Mouse (Mus musculus) T-helper 17 cell (primary cell): ENCODE measurements around the gene Agps.

ENCODE experiments used
- in situ Hi-C, 2 experiments: fragments of 300-600 bp; cut with MboI, MseI; formaldehyde crosslinking; loops; 1 replicate in 1 of 2; 2 replicates in 1 of 2; pipeline ENCODE4 v1.15.1; 2025; ENCODE audit warnings: high pct_unique_total_duplicates in 2 of 2

The Agps gene

DNA sequence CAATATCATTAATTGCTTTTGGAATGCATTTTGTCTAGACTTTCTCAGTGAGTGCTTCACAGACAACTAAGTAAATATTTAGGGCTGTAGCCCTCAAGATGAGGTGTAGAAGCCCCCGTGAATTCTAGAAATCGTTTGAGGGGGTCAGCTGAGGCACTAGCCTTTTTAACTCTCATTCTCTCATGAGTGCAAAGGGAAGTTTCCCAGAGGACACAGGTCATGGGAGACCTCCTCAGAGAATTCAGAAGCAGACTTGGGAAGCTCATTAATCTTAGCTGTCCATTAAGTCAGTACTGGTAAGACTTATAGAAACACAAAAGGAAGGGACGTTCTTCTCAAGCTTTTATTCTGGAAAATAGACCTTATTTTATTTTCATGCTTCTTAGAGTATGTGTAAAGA lies 7.1 kb upstream of the Agps start:
- in situ Hi-C loops = no loop called here

DNA sequence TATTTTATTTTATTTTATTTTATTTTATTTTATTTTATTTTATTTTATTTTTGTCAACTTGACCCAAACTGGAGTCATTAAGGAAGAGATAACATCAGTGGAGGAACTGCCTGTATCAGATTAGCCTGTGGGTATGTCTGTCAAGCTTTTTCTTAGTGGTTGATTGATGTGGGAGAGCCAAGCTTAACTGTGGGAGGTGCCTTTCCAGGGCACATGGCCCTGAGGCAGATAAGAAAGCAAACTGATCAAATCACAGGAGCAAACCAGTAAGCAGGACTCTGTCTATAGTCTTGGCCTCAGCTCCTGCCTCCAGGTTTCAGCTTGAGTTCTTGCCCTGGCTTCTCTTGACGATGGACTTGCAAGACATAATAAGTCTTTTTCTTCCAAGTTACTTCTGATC lies 6.4 kb upstream of the Agps start:
- in situ Hi-C loops = no loop called here

DNA sequence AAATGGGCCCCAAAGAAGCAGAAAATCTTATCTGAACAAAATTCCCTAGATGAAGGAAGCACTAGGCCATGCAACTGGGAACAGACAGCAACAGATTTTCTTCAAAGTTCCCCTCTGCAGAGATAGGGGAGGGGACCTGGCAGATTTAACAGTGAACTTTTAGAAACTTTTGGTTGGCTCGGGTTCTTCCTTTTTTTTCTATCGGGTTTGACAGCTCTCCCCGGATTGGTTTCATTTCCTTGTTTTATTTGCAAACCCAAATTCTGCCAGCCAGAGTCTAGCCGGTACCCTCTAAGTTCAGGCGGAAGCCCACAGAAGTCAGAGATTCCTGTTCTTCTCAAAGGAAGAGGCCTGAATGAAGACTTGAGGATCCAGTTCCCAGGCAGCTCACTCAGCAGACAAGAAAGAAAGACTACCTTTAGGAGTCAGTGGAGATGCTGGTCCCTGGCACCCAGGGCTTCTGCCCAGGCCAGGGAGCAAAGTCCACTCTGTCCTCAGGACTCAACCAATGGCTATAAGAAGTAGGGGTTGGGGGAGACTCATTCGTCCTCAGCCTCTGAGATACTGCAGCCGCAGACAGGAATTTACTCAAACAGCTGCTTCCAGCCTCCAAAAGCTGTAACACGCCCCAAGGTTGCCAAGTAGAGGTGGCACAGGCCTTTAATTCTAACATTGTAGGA lies 2.9 kb upstream of the Agps start:
- in situ Hi-C loops = no loop called here

GRCm38 (mm10) chr2:75830233-75830632 lies 1.7 kb upstream of the Agps start:
- in situ Hi-C loops = no loop called here

DNA sequence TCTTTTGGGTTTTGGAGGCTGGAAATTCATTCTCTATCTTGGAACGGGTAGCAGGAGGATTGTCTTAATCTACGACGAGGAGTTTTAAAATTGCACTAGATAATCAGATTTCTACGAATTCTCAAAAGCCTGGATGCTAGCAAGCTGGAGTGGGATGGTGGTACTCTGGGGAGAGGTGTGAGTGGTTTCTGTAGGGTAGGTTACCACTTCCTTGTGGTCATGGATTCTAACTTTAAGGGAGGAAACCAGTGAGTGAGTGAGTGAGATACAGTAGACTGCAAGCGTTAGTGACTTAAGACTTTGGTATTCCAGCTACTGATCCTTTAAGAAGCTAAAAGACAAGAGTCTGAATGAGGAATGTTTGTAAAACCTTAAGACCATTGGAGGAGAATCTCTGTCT lies 804 bp downstream of the Agps start:
- in situ Hi-C loops = no loop called here

- in situ Hi-C loops = no loop called here
Observed at GRCm38 (mm10) chr2:75834492-75834891, 2.5 kb downstream of the Agps start.

DNA sequence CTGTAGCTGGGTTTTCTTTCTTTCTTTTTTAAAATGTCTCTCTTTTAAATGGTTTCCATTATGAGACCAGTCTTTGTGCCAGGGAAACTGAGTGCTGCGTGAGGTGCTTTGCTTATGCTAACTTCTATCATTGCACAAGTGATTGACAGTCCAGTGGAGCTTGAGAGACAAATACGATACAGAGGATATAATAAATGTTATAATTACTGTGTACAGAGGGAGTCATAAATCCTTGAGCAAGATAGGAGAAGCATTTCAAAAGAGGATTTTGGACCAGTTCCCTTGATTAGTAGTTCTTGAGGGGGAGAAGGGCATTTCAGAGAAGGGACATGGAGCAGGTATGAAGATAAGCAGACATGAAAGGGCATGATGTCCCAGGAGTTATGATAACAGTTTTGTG lies 10.3 kb downstream of the Agps start:
- in situ Hi-C loops = no loop called here

DNA sequence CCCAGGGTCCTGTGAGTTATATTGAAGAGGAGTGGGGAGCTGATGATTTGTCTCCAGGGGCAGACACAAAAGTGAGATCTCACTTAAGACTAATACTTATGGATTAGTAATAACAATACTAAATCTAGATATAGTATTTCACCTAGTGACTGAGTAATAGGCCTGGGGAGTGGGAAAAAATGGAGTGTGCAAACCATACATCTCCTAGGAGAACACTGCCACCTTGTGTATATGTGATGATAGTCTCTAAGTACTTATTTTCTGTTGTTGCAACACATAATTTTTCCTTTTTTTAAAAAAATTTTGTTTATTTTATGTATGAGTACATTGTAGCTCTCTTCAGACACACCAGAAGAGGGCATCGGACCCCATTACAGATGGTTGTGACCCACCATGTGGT lies 15.7 kb downstream of the Agps start:
- in situ Hi-C loops = loop anchor here (5.0 kb wide), 2 partner anchors 55 to 60 kb away; no protein-coding TSS in a partner anchor

DNA sequence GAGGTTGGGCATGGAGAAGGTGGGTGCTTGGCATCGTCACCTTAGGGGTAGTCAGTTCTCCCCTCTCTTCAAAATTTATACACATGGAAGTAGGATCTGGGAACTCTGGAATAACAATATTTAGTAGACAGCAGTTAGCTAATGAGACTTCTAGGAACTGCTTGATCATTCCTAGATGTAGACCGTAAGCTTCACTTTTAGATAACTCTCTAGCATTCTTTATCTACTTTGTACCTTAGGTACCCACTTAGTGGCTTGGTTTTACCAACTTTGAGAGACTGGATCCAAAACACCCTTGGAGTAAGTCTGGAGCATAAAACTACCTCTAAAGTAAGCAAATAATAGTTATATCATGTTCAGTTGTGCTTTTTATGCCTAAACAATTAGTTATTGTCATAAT lies 20.5 kb downstream of the Agps start:
- in situ Hi-C loops = no loop called here

DNA sequence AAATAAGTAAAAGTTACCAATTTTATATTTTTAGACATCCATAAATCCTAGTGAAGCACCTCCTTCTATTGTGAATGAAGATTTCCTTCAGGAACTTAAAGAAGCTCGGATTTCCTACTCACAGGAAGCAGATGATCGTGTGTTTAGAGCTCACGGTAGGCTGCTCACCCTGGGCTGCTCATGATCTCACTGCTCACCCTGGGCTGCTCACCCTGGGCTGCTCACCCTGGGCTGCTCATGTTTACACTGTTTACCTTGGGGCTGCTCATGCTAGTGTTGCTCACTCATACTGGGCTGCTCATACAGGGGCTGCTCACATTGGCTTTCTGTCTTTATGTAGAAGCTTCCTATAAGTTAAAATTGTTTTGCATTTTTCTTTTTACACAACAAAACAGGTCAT lies 22.2 kb downstream of the Agps start:
- in situ Hi-C loops = no loop called here

- in situ Hi-C loops = no loop called here
Observed at GRCm38 (mm10) chr2:75861115-75861514, 29.1 kb downstream of the Agps start.

DNA sequence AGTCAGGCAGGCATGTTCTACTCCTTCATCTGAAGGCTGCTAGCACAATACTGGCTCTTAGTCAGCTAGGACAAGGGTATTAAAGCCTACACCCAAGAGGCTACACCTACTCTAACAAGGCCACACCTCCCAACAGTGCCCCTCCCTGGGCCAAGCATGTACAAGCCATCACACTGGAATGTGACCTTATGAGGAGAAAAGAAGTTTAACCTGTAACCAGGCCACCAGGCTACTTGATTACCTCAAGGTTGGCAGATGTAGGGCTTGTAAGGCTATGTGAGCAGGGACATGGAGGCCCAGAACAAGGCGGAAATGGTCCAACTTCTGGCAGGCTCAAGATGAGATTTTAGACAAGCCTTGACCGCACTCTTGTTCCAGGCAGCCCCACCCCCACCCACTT lies 37.6 kb downstream of the Agps start:
- in situ Hi-C loops = no loop called here

GRCm38 (mm10) chr2:75874008-75874559 lies 42.1 kb downstream of the Agps start:
- in situ Hi-C loops = no loop called here

GRCm38 (mm10) chr2:75879791-75880190 lies 47.8 kb downstream of the Agps start:
- in situ Hi-C loops = no loop called here

DNA sequence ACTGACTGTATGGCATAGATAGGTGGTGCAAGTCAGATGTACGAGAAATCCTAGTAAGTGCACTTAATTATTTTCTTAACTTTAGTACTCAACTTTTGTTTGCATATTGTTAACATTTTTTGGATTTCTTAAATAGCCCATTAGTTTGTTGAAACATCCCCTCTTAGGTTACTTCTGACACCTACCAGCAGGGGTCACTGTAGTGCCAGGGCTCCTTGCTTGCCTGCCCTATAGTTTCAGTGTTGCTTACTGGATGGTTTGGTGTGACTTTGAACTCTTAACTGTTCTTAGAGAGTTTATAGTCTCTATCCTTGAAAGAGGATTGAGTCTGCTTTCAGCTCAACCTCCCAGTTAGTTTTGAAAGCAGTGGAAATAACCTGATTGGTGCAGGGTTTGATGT lies 51.6 kb downstream of the Agps start:
- in situ Hi-C loops = no loop called here

DNA sequence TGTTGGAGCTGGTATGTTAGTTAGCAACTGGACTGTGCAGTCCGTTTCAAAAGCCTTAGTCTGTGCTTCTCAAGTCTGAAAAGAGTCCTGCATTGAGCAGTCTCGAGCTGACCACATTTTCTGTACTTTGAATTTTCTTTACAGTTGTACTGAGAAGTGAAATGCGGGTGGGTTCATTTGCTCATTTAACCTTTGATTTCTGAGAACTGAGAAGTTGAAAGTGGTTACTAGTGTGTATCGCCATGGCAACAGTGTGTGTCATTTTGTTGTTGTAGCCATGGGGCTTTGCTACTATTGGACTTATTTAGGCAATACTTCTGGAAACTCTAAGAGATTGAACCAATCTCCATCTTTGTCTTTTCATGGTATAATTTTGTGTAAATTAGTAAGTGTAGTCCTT lies 60.0 kb downstream of the Agps start:
- in situ Hi-C loops = no loop called here

DNA sequence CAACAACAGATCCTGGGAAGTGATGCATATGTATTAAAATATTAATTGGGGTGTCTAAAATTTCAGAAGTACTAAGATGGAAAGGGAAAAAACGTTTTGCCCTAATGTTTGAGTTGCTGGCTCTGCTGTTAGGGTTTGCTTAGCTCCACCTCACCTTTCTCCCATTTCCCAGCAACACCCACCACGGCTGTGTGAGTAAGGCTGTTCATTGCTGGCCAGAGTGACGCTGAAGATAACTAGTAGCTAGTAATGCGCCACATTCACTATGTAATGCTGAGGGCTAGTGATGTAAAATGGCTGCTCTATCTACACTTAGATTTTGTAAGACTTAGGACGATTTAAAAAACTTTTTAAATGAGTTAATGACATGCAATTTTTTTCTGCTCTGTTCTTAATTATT lies 63.7 kb downstream of the Agps start:
- in situ Hi-C loops = no loop called here

DNA sequence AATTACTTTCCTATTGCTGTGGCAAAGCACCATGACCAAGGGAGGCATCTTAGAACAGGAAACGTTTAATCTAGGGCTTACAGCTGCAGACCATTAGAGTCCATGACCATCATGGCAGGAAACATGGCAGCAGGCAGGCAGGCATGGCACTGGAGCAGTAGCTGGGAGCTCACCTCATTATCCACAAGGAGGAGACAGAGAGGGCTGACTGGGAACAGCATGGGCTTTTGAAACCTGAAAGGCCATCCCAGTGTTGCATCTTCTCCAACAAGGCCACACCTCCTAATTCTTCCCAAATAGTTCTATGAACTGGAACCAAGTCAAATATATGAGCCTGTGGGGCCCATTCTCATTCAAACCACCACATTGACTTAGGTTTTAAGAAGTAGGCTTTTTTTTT lies 68.3 kb downstream of the Agps start:
- in situ Hi-C loops = no loop called here

- in situ Hi-C loops = no loop called here
Observed at GRCm38 (mm10) chr2:75901869-75902268, 69.9 kb downstream of the Agps start.

GRCm38 (mm10) chr2:75907142-75907541 lies 75.2 kb downstream of the Agps start:
- in situ Hi-C loops = no loop called here

GRCm38 (mm10) chr2:75915040-75915439 lies 83.1 kb downstream of the Agps start:
- in situ Hi-C loops = no loop called here

GRCm38 (mm10) chr2:75923807-75924340 lies 91.9 kb downstream of the Agps start:
- in situ Hi-C loops = no loop called here

DNA sequence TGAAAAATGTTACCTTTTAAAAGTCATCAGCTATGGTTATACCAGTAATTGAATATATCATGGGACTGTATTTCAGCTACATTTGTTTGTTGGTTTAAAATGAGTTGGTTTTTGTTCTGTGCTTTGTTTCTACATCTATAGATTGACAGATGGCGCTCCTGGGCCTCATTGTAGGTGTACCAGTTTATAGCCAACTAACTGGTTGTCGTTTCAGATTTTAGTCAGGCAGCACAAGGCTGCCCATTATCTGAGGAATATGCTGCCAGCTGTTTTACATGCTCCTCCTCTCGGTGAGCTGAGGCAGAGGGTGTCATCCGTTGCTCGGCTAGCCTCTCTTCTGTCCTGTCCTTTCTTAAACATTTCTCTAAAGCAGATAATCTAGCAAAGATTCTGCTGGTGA lies 94.1 kb downstream of the Agps start:
- in situ Hi-C loops = no loop called here

- in situ Hi-C loops = no loop called here
Observed at GRCm38 (mm10) chr2:75928011-75928410, 96.0 kb downstream of the Agps start.
